Mouse (Mus musculus) hindbrain, embryonic 15.5 days (tissue): ENCODE results near the gene Rabgap1l. TPM values are rescaled to one million over a fixed set of nuclear protein-coding genes. Genes with fewer than 3 reads are reported as not detected.

Experiments used
- ATAC-seq: fragments of 200-750 bp; cut with Nextera tagmentation; 2 replicates; pipeline ENCODE4 v1.8.0; 2017; ENCODE audit warnings: low read depth, moderate number of reproducible peaks, moderate TSS enrichment; ENCODE audit not compliant: low FRiP score
- H3K27ac ChIP-seq: fragments of 300-500 bp; sonication (generic); replicated peaks from 2 replicates; pipeline ENCODE4 v1.5.1; 2015; ENCODE audit warnings: mild to moderate bottlenecking, inconsistent platforms
- H3K27me3 ChIP-seq: fragments of 300-500 bp; sonication (generic); 2 replicates; pipeline ENCODE4 v1.6.1; 2015; ENCODE audit warnings: control low read depth, inconsistent platforms
- H3K36me3 ChIP-seq: fragments of 300-500 bp; sonication (generic); 2 replicates; pipeline ENCODE4 v1.6.1; 2015; ENCODE audit warnings: control low read depth, inconsistent platforms
- H3K4me1 ChIP-seq: fragments of 300-500 bp; sonication (generic); replicated peaks from 2 replicates; pipeline ENCODE4 v1.6.1; 2015; ENCODE audit warnings: control low read depth, inconsistent platforms
- H3K4me2 ChIP-seq: fragments of 300-500 bp; sonication (generic); 2 replicates; pipeline ENCODE4 v1.6.1; 2015; ENCODE audit warnings: moderate library complexity, mild to moderate bottlenecking, inconsistent platforms
- H3K4me3 ChIP-seq: fragments of 300-500 bp; sonication (generic); 2 replicates; pipeline ENCODE4 v1.5.1; 2015; ENCODE audit warnings: mild to moderate bottlenecking, inconsistent platforms
- H3K9ac ChIP-seq: fragments of 300-500 bp; sonication (generic); 2 replicates; pipeline ENCODE4 v1.6.1; 2015; ENCODE audit warnings: inconsistent platforms
- H3K9me3 ChIP-seq: fragments of 300-500 bp; sonication (generic); 2 replicates; pipeline ENCODE4 v1.6.1; 2016; ENCODE audit warnings: control low read depth, inconsistent platforms
- WGBS: fragments of 180-500 bp; shearing (Covaris S2); methylation state at CpG from one replicate; pipeline ENCODE4 v1.1.7; 2015; 5-methylcytosine and 5-hydroxymethylcytosine counted together
- polyA plus RNA-seq: library from polyadenylated mRNA; unstranded; fragments of >200 nt; fragmentation: Nextera tagmentation; extraction: Ambion mirVana; gene quantifications from 2 replicates; pipeline ENCODE4 v1.2.1, GENCODE M21; 2015

The Rabgap1l gene
- polyA plus RNA-seq, 1 experiment from 2014 or later = 28.3 TPM

- H3K4me2 ChIP-seq = no peak overlapping the region
- peaks cover 8% of the 10 kb centered on the region; the same call in 1 of the 2 replicates for H3K36me3 ChIP-seq
- no peak overlapping the region for H3K9ac ChIP-seq
- no peaks in the 10 kb centered on the region for H3K4me1 ChIP-seq
- WGBS = 82% methylated on average over 5 of the region's 5 CpGs
- peaks cover 3% of the 10 kb centered on the region; the same call in 1 of the 2 replicates for H3K9me3 ChIP-seq
- no peak overlapping the region for H3K4me3 ChIP-seq
- H3K27me3 ChIP-seq = no peaks in the 10 kb centered on the region
- no peak overlapping the region for H3K27ac ChIP-seq
- ATAC-seq = no peak
Measured at GRCm38 (mm10) chr1:160251388-160252007, 541.5 kb downstream of the Rabgap1l start.

- Histone ChIP-seq H3K36me3 (0 out of 2 replicates have a peak, but pooled peaks cover 4% of the 10 kb centered on the region), H3K4me3 (no peak overlapping the region), H3K27me3 (no peaks in the 10 kb centered on the region), H3K9me3 (peaks cover 3% of the 10 kb centered on the region; the same call in 1 of the 2 replicates), H3K27ac (no peak overlapping the region), H3K9ac (no peak overlapping the region), H3K4me2 (no peak overlapping the region), H3K4me1 (no peaks in the 10 kb centered on the region)
- no peak for ATAC-seq
- 81% methylated on average over 4 of the region's 4 CpGs for WGBS
Measured at GRCm38 (mm10) chr1:160250782-160251181, 542.2 kb downstream of the Rabgap1l start.

- no peak overlapping the region for H3K9ac ChIP-seq
- no peak for ATAC-seq
- H3K36me3 ChIP-seq = no peaks in the 10 kb centered on the region
- H3K27ac ChIP-seq = no peak overlapping the region
- 79% methylated on average over 3 of the region's 3 CpGs for WGBS
- H3K9me3 ChIP-seq = peaks cover 3% of the 10 kb centered on the region; the same call in 1 of the 2 replicates
- H3K4me1 ChIP-seq = no peaks in the 10 kb centered on the region
- no peak overlapping the region for H3K4me2 ChIP-seq
- no peaks in the 10 kb centered on the region for H3K27me3 ChIP-seq
- H3K4me3 ChIP-seq = no peak overlapping the region
Measured at GRCm38 (mm10) chr1:160249786-160250185, 543.2 kb downstream of the Rabgap1l start.

- WGBS = 84% methylated on average over 9 of the region's 9 CpGs
- Histone ChIP-seq H3K36me3 (no peaks in the 10 kb centered on the region), H3K9ac (no peak overlapping the region), H3K4me1 (no peaks in the 10 kb centered on the region), H3K4me3 (no peak overlapping the region), H3K4me2 (no peak overlapping the region), H3K9me3 (no peaks in the 10 kb centered on the region), H3K27me3 (no peaks in the 10 kb centered on the region), H3K27ac (no peak overlapping the region)
- no peak for ATAC-seq
Measured at GRCm38 (mm10) chr1:160247473-160247872, 545.5 kb downstream of the Rabgap1l start.

- Histone ChIP-seq H3K9me3 (no peaks in the 10 kb centered on the region), H3K9ac (no peak overlapping the region), H3K27ac (no peak overlapping the region), H3K4me2 (no peak overlapping the region), H3K4me3 (no peak overlapping the region), H3K27me3 (no peaks in the 10 kb centered on the region), H3K36me3 (no peaks in the 10 kb centered on the region), H3K4me1 (no peaks in the 10 kb centered on the region)
- 85% methylated on average over 4 of the region's 4 CpGs for WGBS
- ATAC-seq = no peak
Measured at GRCm38 (mm10) chr1:160246844-160247243, 546.2 kb downstream of the Rabgap1l start.

- H3K4me3 ChIP-seq = no peak overlapping the region
- WGBS = 76% methylated on average over 2 of the region's 2 CpGs
- no peaks in the 10 kb centered on the region for H3K27me3 ChIP-seq
- no peak overlapping the region for H3K9ac ChIP-seq
- no peak overlapping the region for H3K27ac ChIP-seq
- H3K4me2 ChIP-seq = no peak overlapping the region
- no peaks in the 10 kb centered on the region for H3K4me1 ChIP-seq
- no peaks in the 10 kb centered on the region for H3K36me3 ChIP-seq
- no peaks in the 10 kb centered on the region for H3K9me3 ChIP-seq
- ATAC-seq = no peak
Measured at GRCm38 (mm10) chr1:160245954-160246353, 547.1 kb downstream of the Rabgap1l start.

GRCm38 (mm10) chr1:160244689-160245088 lies 548.3 kb downstream of the Rabgap1l start:
- Histone ChIP-seq H3K9me3 (no peaks in the 10 kb centered on the region), H3K27me3 (no peaks in the 10 kb centered on the region), H3K4me1 (no peaks in the 10 kb centered on the region), H3K27ac (no peak overlapping the region), H3K9ac (no peak overlapping the region), H3K36me3 (no peaks in the 10 kb centered on the region), H3K4me3 (no peak overlapping the region), H3K4me2 (no peak overlapping the region)
- ATAC-seq = no peak
- WGBS = 88% methylated on average over 5 of the region's 5 CpGs

- WGBS = 87% methylated on average over 2 of the region's 2 CpGs
- Histone ChIP-seq H3K27ac (no peak overlapping the region), H3K4me3 (no peak overlapping the region), H3K4me2 (no peak overlapping the region), H3K27me3 (no peaks in the 10 kb centered on the region), H3K9ac (no peak overlapping the region), H3K4me1 (no peaks in the 10 kb centered on the region), H3K36me3 (peaks cover 6% of the 10 kb centered on the region; the same call in 1 of the 2 replicates), H3K9me3 (no peaks in the 10 kb centered on the region)
- ATAC-seq = no peak
Measured at GRCm38 (mm10) chr1:160240091-160240490, 552.9 kb downstream of the Rabgap1l start.

- ATAC-seq = no peak
- H3K9ac ChIP-seq = no peak overlapping the region
- no peak overlapping the region for H3K4me2 ChIP-seq
- H3K27me3 ChIP-seq = no peaks in the 10 kb centered on the region
- peaks cover 6% of the 10 kb centered on the region; the same call in 1 of the 2 replicates for H3K36me3 ChIP-seq
- no peaks in the 10 kb centered on the region for H3K9me3 ChIP-seq
- H3K4me1 ChIP-seq = no peaks in the 10 kb centered on the region
- H3K27ac ChIP-seq = no peak overlapping the region
- WGBS = 90% methylated on average over 1 of the region's 1 CpGs
- no peak overlapping the region for H3K4me3 ChIP-seq
Measured at GRCm38 (mm10) chr1:160238852-160239443, 554.1 kb downstream of the Rabgap1l start.

GRCm38 (mm10) chr1:160237981-160238380 lies 555.0 kb downstream of the Rabgap1l start:
- Histone ChIP-seq H3K4me1 (no peaks in the 10 kb centered on the region), H3K36me3 (peaks cover 6% of the 10 kb centered on the region; the same call in 1 of the 2 replicates), H3K4me3 (no peak overlapping the region), H3K4me2 (no peak overlapping the region), H3K9me3 (no peaks in the 10 kb centered on the region), H3K9ac (no peak overlapping the region), H3K27me3 (no peaks in the 10 kb centered on the region), H3K27ac (no peak overlapping the region)
- 97% methylated on average over 2 of the region's 2 CpGs for WGBS
- ATAC-seq = no peak

GRCm38 (mm10) chr1:160233921-160234320 lies 559.1 kb downstream of the Rabgap1l start:
- Histone ChIP-seq H3K36me3 (peaks cover 6% of the 10 kb centered on the region; the same call in 1 of the 2 replicates), H3K9me3 (no peaks in the 10 kb centered on the region), H3K4me3 (no peak overlapping the region), H3K4me2 (no peak overlapping the region), H3K27me3 (no peaks in the 10 kb centered on the region), H3K9ac (no peak overlapping the region), H3K4me1 (no peaks in the 10 kb centered on the region), H3K27ac (no peak overlapping the region)
- no peak for ATAC-seq

- Histone ChIP-seq H3K4me2 (no peak overlapping the region), H3K36me3 (0 out of 2 replicates have a peak, but pooled peaks cover 3% of the 10 kb centered on the region), H3K9me3 (no peaks in the 10 kb centered on the region), H3K9ac (no peak overlapping the region), H3K27ac (no peak overlapping the region), H3K4me3 (no peak overlapping the region), H3K4me1 (no peaks in the 10 kb centered on the region), H3K27me3 (no peaks in the 10 kb centered on the region)
- ATAC-seq = no peak
- 76% methylated on average over 3 of the region's 3 CpGs for WGBS
Measured at GRCm38 (mm10) chr1:160232113-160232512, 560.9 kb downstream of the Rabgap1l start.
